Mouse (Mus musculus) heart, postnatal 0 days (tissue): ENCODE measurements at regions not wholly inside any gene's neighbourhood (a gene's known extent, or its start where the extent isn't known, plus 50 kb on each side); places are given as distances from the start of the nearest gene placed in this dataset.

Experiments used
- ATAC-seq: fragments of 200-750 bp; cut with Nextera tagmentation; 2 replicates; pipeline ENCODE4 v1.8.0; 2017; ENCODE audit warnings: low read depth, moderate number of reproducible peaks, moderate library complexity; ENCODE audit not compliant: insufficient read depth
- DNase-seq: peaks from one replicate; pipeline ENCODE4 v3.0.0-alpha.2; 2016; ENCODE audit warnings: low spot score
- H3K27ac ChIP-seq: fragments of 300-500 bp; sonication (generic); 2 replicates; pipeline ENCODE4 v1.5.1; 2014; ENCODE audit warnings: low read depth, mild to moderate bottlenecking
- H3K27me3 ChIP-seq: fragments of 300-500 bp; sonication (generic); 2 replicates; pipeline ENCODE4 v1.6.1; 2014; ENCODE audit warnings: low read length, mixed read lengths; ENCODE audit not compliant: control insufficient read depth, insufficient read depth
- H3K36me3 ChIP-seq: fragments of 300-500 bp; sonication (generic); replicated peaks from 2 replicates; pipeline ENCODE4 v1.6.1; 2014; ENCODE audit warnings: low read length, mixed read lengths; ENCODE audit not compliant: control insufficient read depth, insufficient read depth
- H3K4me1 ChIP-seq: fragments of 300-500 bp; sonication (generic); 2 replicates; pipeline ENCODE4 v1.6.1; 2014; ENCODE audit warnings: antibody characterized with exemption; ENCODE audit not compliant: control insufficient read depth, insufficient read depth
- H3K4me2 ChIP-seq: fragments of 300-500 bp; sonication (generic); 2 replicates; pipeline ENCODE4 v1.6.1; 2014; ENCODE audit warnings: low read depth, mild to moderate bottlenecking, low read length, moderate library complexity
- H3K4me3 ChIP-seq: fragments of 300-500 bp; sonication (generic); 2 replicates; pipeline ENCODE4 v1.5.1; 2014; ENCODE audit warnings: low read depth, low read length
- H3K9ac ChIP-seq: fragments of 300-500 bp; sonication (generic); replicated peaks from 2 replicates; pipeline ENCODE4 v1.6.1; 2014; ENCODE audit warnings: low read depth, low read length, mixed read lengths
- H3K9me3 ChIP-seq: fragments of 300-500 bp; sonication (generic); replicated peaks from 2 replicates; pipeline ENCODE4 v1.6.1; 2016; ENCODE audit warnings: low read length; ENCODE audit not compliant: control insufficient read depth
- CTCF ChIP-seq: IDR thresholded peaks from 2 replicates; pipeline ENCODE4 v1.5.1; 2016; ENCODE audit warnings: antibody characterized with exemption, control low read depth, low read depth
- EP300 ChIP-seq: IDR thresholded peaks from 2 replicates; pipeline ENCODE4 v1.6.1; 2016; ENCODE audit warnings: antibody characterized with exemption, low read depth
- WGBS: fragments of 180-500 bp; shearing (Covaris S2); extraction: QIAGEN DNeasy Blood & Tissue Kit; methylation state at CpG from one replicate; pipeline ENCODE4 v1.1.7; 2014; 5-methylcytosine and 5-hydroxymethylcytosine counted together

- no peak overlapping the region for H3K4me3 ChIP-seq
- no peaks in the 10 kb centered on the region for H3K27me3 ChIP-seq
- H3K4me2 ChIP-seq = no peak overlapping the region
- no peaks in the 10 kb centered on the region for H3K36me3 ChIP-seq
- 66% methylated on average over 1 of the region's 1 CpGs for WGBS
- no peak overlapping the region for H3K9ac ChIP-seq
- H3K4me1 ChIP-seq = peaks cover 8% of the 10 kb centered on the region; the same call in 1 of the 2 replicates
- no peak for TF ChIP-seq CTCF
- TF ChIP-seq EP300 = no peak
- ATAC-seq (no peak), DNase-seq (no peak)
- H3K27ac ChIP-seq = no peak overlapping the region
- H3K9me3 ChIP-seq = no peaks in the 10 kb centered on the region
Observed at GRCm38 (mm10) chr3:56236163-56236562, 52.7 kb upstream of the Nbea start.
